Comparison of ENCODE assay signal across 23 mouse cellular contexts in genomic region chr3:51203906-51204305, GRCm38 (mm10). TPM values are rescaled to one million over a fixed set of nuclear protein-coding genes. Genes with fewer than 3 reads are reported as not detected.
DNase-seq lines count a peak whose midpoint lies in the region; ATAC-seq and TF ChIP-seq lines count a peak whose summit lies in the region.
"Had no signal": no experiment of that assay in that cellular context is flagged by ENCODE, and none has a peak within 500 bp of the region (broad histone marks: within the 10 kb centered on the region; RNA-seq: fewer than 3 reads in every experiment).

No protein-coding gene starts in this region.

- TF ChIP-seq CTCF in liver, postnatal 0 days (IDR thresholded peaks at IDR 0.05; ENCODE audit: low read depth), result no peak

- no peaks in the 10 kb centered on the region for H3K27me3 ChIP-seq in liver, postnatal 0 days (ENCODE audit: insufficient read depth, low read length)
- H3K27me3 ChIP-seq: forebrain, embryonic 13.5 days; heart, embryonic 13.5 days; Patski had no signal

- no peaks in the 10 kb centered on the region for H3K36me3 ChIP-seq in liver, postnatal 0 days (replicated peaks; ENCODE audit: insufficient read depth, low read length)
- H3K36me3 ChIP-seq: forebrain, embryonic 10.5 days; heart, embryonic 10.5 days; heart, embryonic 13.5 days had no signal

- peak; percentile 55 for ATAC-seq in liver, postnatal 0 days
- ATAC-seq: forebrain, embryonic 13.5 days; forebrain, embryonic 16.5 days; hindbrain, postnatal 0 days; Patski had no signal

- H3K9ac ChIP-seq in liver, postnatal 0 days (replicated peaks), result no peak overlapping the region
- H3K9ac ChIP-seq: forebrain, embryonic 13.5 days; heart, embryonic 13.5 days; hindbrain, embryonic 14.5 days had no signal

- H3K4me1 ChIP-seq in liver, postnatal 0 days (ENCODE audit: insufficient read depth), result peaks cover 23% of the 10 kb centered on the region
- H3K4me1 ChIP-seq: forebrain, embryonic 13.5 days had no signal

- no peak overlapping the region for H3K4me3 ChIP-seq in liver, postnatal 0 days (ENCODE audit: low read depth, low read length)
- H3K4me3 ChIP-seq: forebrain, embryonic 10.5 days; forebrain, embryonic 13.5 days; heart, adult 2 months; heart, embryonic 10.5 days; heart, embryonic 13.5 days had no signal

- peaks cover 4% of the 10 kb centered on the region; the same call in 1 of the 2 replicates for H3K9me3 ChIP-seq in liver, postnatal 0 days (ENCODE audit: low read length)
- H3K9me3 ChIP-seq: heart, embryonic 10.5 days had no signal

- H3K4me2 ChIP-seq in liver, postnatal 0 days (ENCODE audit: low read depth, low read length), result no peak overlapping the region
- H3K4me2 ChIP-seq: forebrain, embryonic 13.5 days; heart, embryonic 13.5 days; hindbrain, embryonic 14.5 days had no signal

- peak; percentile 31 for DNase-seq in adrenal gland, postnatal 10 days
- DNase-seq in adrenal gland, postnatal 36 days, result no peak
- peak; percentile 44 for DNase-seq in kidney, adult 9 months
- DNase-seq in kidney, adult 11 months, result no peak
- peak; percentile 39 for DNase-seq in liver, postnatal 0 days
- no peak for DNase-seq in liver
- no peak for DNase-seq in lung, adult 18-20 months
- DNase-seq in thymus, postnatal 10 days (ENCODE audit: low spot score in 2 of 2), result no peak
- DNase-seq: adrenal gland, postnatal 14 days; cerebellum, adult 18-20 months; cerebellum, adult 9-10 months; gastrocnemius, postnatal 14 days; heart, adult 2 months; heart, postnatal 14 days; heart, postnatal 4 days had no signal

- no peak overlapping the region for H3K27ac ChIP-seq in liver, postnatal 0 days (ENCODE audit: low read depth)
- H3K27ac ChIP-seq: forebrain, embryonic 10.5 days; forebrain, embryonic 13.5 days; heart, adult 2 months; heart, embryonic 10.5 days; heart, embryonic 13.5 days; hindbrain, embryonic 14.5 days; hindbrain, postnatal 0 days had no signal

- 66% methylated on average over 6 of the region's 6 CpGs for WGBS in liver, postnatal 0 days (ENCODE audit: insufficient replicate concordance)

- TF ChIP-seq EP300 in liver, postnatal 0 days (IDR thresholded peaks at IDR 0.05; ENCODE audit: low read depth), result peak; percentile 75

RNA-seq across cellular contexts. Expression of gene Noct, which starts 20.3 kb away (rescaled TPM):
- total RNA-seq in adrenal gland, postnatal 10 days (2021), result 10 to 100 TPM; 24.7 to 60.6 TPM
- total RNA-seq in adrenal gland, postnatal 36 days (2021), result 10 to 100 TPM; 18.4 to 31.1 TPM
- polyA plus RNA-seq in liver, postnatal 0 days (2015; fragmentation: Nextera tagmentation; extraction: Ambion mirVana), result 8.5 and 11.4 TPM in 2 replicates

Comparison
In these comparisons a context has a peak if more than half of its experiments do, and no peak if none do; other contexts are left out.
1. DNase-seq: peak in adrenal gland, postnatal 10 days (single experiment), kidney, adult 9 months (single experiment) and liver, postnatal 0 days (single experiment); none in adrenal gland, postnatal 36 days (0 of 2), kidney, adult 11 months (single experiment), liver (single experiment), lung, adult 18-20 months (0 of 2) and thymus, postnatal 10 days (0 of 2).